Mouse (Mus musculus) B cell, adult 2 months (primary cell): Measurements from ENCODE around the gene Gm5089.
"Not testable (repeated sequence)": the region's sequence is repeated elsewhere in the genome, so short reads cannot be mapped to it uniquely, and the experiment has no call there.

Experiments
- DNase-seq, 2 experiments: peaks; one replicate each; pipeline ENCODE4 v3.0.0; 2022

Gene Gm5089

DNA sequence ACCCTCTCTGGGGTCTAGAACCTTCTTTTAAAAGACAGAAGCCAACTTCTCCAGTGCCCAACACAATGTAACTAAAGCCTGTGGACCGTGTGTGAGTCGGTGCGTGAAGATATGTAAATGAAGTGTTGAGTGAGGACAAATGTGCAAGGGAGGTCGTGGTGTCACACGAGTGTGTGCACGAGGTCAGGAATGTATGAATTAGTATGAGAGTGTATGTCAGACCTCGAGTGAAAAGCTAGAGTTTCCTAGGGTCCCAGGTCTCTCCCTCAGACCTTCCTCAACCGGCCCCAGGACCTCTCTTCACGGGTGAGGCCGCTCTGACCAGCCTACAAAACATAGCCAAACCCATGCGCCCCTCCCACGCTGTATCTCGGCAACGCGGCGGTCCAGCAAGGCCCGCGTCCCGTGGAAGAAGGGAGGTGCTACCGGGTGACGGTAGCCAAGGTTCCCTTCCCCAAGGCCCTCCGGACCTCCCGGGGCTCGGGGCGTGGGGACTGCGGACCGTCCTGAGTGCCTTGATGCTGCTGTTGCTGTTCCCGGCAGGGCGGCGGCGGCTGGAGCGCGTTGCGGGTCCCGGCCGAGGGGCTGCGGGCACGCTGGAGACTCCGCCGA, 12.3 kb upstream of the Gm5089 start:
- peak in 1 of 2 experiments; percentile 44 for DNase-seq

DNA sequence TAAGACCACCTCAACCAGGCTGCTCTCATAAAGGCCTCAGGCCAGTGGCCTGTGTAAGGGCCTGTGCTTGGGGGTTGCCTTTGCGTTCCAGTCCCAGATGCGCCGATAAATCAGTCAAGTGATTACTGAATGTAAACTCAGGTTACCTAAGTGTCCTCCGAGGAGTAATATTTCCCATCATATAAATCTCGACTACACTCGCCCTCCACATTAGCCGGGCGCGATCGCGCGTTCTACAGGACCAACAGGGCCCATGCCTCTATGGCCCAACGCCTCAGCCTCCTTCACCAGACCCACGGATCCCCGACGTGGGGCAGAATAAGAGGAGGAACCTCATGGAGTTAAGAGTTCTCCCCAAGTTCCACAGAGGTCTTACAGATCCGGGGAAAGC, 11.8 kb upstream of the Gm5089 start:
- no peak for DNase-seq

GRCm38 (mm10) chr14:122461966-122462365, 11.1 kb upstream of the Gm5089 start:
- DNase-seq = peak in 1 of 2 experiments; percentile 5

DNA sequence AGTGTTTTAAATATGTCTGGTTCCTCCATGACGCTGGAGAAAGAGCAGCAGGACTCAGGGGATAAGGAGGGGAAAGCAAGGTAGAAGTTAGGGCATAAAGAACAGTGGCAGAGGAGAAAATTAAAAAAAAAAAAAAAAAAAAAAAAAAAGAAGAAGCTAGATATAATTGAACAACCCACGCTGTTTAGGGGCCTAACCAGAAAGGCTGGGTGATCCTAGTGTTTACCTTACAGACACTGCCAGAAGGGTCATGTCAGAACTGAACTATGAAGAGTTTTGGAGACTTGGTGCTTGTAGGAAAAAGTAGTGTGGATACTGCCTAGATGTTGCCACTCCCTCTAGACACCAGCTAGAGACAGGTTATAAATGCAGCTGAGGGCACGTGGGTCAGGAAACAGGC, 10.6 kb upstream of the Gm5089 start:
- DNase-seq = no peak

DNA sequence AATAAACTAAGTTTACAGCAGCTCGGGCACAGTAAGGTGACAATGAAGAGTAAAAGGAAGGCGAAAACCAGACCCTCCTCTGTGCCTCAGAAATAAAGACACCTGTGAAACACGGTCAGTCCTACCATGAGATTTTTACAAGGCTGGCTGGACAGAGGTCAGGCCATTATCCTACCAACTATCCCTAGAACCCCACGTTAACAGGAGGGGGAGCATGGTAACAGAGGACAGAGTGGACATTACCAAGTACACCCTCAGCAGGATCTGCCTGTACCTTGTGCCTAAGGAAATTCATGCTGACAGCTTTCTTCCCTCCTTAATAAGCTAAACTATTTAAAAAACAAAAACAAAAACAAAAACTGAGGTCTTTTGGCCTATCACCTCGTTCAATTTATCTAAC, 9.3 kb upstream of the Gm5089 start:
- DNase-seq = no peak

GRCm38 (mm10) chr14:122459776-122460175, 8.9 kb upstream of the Gm5089 start:
- no peak for DNase-seq

GRCm38 (mm10) chr14:122459332-122459731, 8.4 kb upstream of the Gm5089 start:
- DNase-seq = not testable (repeated sequence)

DNA sequence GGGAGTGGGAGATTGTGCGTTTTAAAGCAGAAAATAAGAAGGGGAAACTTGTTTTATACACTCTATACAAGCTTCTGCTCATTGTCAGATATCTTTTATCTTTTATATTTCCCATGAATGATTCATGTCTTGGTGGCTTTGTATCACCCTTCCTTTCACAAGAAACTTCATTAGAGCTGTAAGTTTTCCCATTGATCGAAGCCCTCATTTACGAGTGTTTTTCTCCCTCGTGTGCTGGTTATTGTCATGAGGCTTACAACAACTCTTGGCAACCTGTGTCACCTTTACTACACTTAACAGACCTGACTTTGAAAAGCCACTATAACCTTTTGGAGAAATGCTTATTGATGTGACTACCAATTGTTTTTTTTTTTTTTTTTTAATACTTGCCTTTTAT, 4.6 kb upstream of the Gm5089 start:
- DNase-seq = no peak

DNA sequence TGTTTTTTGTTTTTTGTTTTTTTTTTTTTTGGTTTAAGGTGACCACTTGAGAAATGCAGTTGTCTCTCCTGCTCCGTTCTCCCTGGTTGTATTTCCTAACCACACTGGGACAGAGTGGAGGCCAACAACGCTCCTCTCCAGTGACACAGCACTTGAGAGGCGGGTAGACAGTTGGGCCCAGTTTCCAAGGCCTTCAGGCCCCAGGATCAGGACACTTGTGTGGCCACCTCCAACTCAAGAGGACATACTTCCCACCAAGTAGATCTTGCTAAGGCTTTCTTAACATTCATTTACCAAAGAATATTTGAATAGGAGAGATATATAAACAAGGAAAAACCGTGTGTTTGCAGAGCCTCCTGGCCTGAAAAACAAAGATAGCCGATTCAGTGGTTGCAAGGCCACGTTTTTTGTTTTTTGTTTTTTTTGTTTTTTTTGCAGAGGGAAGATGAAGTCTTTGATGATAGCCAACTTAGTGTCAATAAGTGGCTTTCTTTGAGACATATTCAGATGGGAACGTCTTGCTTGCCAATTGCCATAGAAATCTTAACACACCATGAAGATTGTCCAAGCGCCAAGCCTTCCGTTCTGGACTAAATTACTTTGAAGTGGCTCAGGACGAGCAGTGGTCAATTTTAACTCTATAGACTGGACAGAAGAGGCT, 4.1 kb upstream of the Gm5089 start:
- DNase-seq = no peak

- no peak for DNase-seq
Measured at GRCm38 (mm10) chr14:122453996-122454738, 3.3 kb upstream of the Gm5089 start.

DNA sequence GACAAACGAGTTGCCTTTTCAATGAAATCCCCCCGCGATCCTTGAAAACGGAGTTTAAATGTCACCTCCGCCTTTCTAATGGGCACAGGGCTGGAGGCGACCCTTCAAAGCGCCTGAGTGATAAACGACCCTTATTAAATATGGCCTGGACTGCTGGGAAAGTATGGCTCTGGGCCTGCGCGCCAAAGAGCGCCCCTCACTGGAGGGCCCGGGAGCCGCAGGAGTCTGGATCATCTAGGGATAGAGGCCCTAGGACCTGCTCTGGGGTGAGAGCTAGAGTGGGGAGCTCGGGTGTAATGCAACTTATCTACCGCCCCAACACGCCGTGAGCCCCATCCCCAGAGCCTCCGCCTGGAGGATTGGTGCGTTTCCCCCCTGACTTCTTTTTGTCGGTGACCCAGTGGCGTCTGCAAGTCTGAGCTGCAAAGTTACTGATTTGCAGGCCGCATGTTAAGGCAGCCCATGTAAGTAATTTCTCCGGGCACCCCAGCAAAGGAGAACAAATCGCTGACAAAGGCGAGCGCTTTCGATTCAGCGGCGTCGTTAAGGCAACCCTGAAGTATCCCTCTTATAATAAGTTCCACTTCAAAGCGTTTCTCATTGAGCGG, 2.6 kb upstream of the Gm5089 start:
- DNase-seq = no peak

GRCm38 (mm10) chr14:122452701-122453387, 1.9 kb upstream of the Gm5089 start:
- no peak for DNase-seq

DNA sequence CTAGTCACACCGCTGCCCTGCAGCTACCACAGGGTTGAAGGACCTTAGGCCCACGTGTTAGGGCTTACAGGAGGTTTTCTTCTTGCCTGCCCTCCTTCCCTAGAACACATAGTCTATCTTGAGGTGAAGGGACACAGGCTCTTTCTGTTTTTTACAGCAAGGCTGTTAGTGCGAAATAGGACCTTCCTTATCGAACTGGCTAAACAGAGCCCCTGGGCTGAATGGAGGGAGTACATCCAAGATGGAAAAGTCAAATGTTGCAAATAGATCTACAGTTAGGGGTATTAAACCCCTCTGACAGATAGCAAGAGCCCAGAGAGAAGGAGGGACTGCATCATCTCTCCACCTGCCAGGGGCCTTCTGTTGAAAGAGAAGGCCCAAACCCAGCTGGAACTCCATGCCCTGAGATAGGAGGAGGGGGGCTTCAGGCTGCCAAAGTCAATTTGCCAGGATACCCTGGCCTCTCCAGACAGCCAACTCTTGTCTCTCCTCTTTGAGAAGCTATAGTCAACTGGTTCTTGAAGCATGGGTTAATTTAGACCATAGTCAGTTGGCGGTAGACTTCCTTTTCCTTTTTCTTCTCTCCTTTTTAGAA, 733 bp upstream of the Gm5089 start:
- DNase-seq = no peak

- DNase-seq = no peak
Measured at GRCm38 (mm10) chr14:122449601-122450495, 1.1 kb downstream of the Gm5089 start.

DNA sequence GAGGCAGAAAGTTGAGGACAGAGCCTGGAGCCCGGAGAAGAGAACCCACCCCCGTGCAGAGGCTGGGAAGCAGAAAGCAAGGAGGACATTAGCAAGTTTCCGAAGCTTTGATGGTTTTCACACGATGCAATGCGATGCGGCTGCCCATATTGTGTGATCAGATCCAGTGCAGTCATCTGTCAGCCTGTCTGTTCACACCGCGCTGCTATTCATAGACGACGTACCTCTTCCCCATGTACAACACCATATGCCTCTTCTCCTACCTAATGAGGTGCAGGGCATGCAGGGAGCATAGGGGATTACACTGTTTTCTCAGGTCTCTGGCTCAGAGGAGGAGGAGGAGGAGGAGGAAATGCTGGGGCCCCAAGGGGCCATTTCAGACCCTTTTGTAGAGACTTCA, 14.1 kb downstream of the Gm5089 start:
- no peak for DNase-seq

- DNase-seq = no peak
Measured at GRCm38 (mm10) chr14:122434039-122434438, 16.9 kb downstream of the Gm5089 start.

DNA sequence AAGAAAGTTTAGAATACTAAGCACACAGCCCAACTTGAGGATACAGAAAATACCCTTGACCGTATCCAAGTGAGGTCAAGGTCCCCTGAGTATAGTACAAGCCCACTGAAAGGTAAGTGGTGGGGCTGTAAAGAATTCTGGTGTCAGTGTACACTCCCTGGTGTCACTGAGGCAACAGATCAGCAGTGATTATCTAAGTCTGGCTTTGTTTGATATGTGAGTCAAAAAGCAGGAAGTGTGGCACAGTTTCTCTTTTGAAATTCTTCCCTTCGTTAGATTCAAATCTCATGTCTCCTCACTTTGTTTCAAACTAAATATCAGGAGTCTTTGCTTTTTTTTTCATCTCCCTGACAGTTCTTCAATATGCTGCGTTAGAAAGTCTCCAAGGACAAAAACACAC, 18.4 kb downstream of the Gm5089 start:
- no peak for DNase-seq

DNA sequence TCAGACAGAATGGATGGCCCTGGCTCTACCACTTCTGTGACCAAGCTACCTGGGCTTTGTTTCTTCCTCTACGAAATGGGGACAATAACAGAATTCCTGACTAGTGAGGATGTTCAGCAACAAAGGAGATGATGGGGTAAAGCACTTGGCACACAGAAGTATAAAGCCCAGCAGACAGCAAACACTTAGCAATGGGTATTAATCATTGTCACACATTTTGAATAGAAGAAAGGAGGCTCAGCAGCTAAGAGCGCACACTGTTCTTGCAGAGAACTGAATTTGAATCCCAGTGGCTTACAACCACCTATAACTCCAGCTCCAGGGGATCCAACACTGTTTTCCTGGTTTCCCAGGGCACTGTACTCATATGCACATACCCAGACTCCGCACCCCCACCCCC, 23.3 kb downstream of the Gm5089 start:
- no peak for DNase-seq

- DNase-seq = no peak
Measured at GRCm38 (mm10) chr14:122427204-122427560, 23.7 kb downstream of the Gm5089 start.

- no peak for DNase-seq
Measured at GRCm38 (mm10) chr14:122426529-122427203, 24.2 kb downstream of the Gm5089 start.

DNA sequence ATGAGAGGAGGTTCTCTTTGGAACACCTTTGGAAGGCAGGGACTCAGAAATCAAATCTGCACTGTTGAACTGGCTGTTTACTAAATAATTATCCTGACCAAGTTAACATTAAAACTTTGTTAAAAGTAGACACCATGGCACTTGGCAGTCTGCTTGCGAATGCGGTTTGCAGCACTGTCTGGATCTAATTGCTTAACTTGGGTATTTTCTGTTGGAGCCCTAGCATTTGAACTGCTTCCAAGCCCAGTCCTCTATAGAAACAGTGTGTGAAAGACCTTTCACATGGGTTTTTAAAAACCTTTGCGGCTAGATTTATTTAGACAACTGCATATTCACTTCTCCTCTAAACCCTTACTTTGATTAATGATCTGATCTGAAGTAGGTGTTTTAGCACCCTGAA, 26.5 kb downstream of the Gm5089 start:
- DNase-seq = no peak
